Mouse (Mus musculus) intestine, embryonic 14.5 days (tissue): ENCODE results near the gene Pnpla6. TPM values are rescaled to one million over a fixed set of nuclear protein-coding genes. Genes with fewer than 3 reads are reported as not detected.

Experiments
- ATAC-seq: fragments of 200-750 bp; cut with Nextera tagmentation; replicated peaks from 2 replicates; pipeline ENCODE4 v1.8.0; 2017; ENCODE audit warnings: low read depth, moderate number of reproducible peaks, moderate TSS enrichment, moderate library complexity; ENCODE audit not compliant: low FRiP score, low TSS enrichment
- DNase-seq: peaks from one replicate; pipeline ENCODE4 v3.0.0-alpha.2; 2018; ENCODE audit warnings: low spot score
- H3K27ac ChIP-seq: fragments of 300-500 bp; sonication (generic); 2 replicates; pipeline ENCODE4 v1.5.1; 2014; ENCODE audit warnings: low read depth, mild to moderate bottlenecking, control low read depth
- H3K27me3 ChIP-seq: fragments of 300-500 bp; sonication (generic); replicated peaks from 2 replicates; pipeline ENCODE4 v1.6.1; 2014; ENCODE audit warnings: low read length, control low read depth; ENCODE audit not compliant: control insufficient read depth, insufficient read depth
- H3K36me3 ChIP-seq: fragments of 300-500 bp; sonication (generic); 2 replicates; pipeline ENCODE4 v1.6.1; 2014; ENCODE audit warnings: low read length, control low read depth; ENCODE audit not compliant: control insufficient read depth, insufficient read depth
- H3K4me1 ChIP-seq: fragments of 300-500 bp; sonication (generic); replicated peaks from 2 replicates; pipeline ENCODE4 v1.6.1; 2014; ENCODE audit warnings: low read length, control low read depth, mixed read lengths; ENCODE audit not compliant: control insufficient read depth, insufficient read depth
- H3K4me2 ChIP-seq: fragments of 300-500 bp; sonication (generic); 2 replicates; pipeline ENCODE4 v1.6.1; 2014; ENCODE audit warnings: low read length
- H3K4me3 ChIP-seq: fragments of 300-500 bp; sonication (generic); 2 replicates; pipeline ENCODE4 v1.5.1; 2014; ENCODE audit warnings: low read depth, low read length, control low read depth, mixed read lengths
- H3K9ac ChIP-seq: fragments of 300-500 bp; sonication (generic); 2 replicates; pipeline ENCODE4 v1.6.1; 2014; ENCODE audit warnings: mild to moderate bottlenecking, low read length
- H3K9me3 ChIP-seq: fragments of 300-500 bp; sonication (generic); 2 replicates; pipeline ENCODE4 v1.6.1; 2016; ENCODE audit warnings: low read length, control low read depth; ENCODE audit not compliant: control insufficient read depth
- WGBS: fragments of 180-500 bp; shearing (Covaris S2); extraction: QIAGEN DNeasy Blood & Tissue Kit; methylation state at CpG from one replicate; pipeline ENCODE4 v1.1.7; 2014; 5-methylcytosine and 5-hydroxymethylcytosine counted together
- polyA plus RNA-seq: library from polyadenylated mRNA; unstranded; fragments of >200 nt; fragmentation: Nextera tagmentation; extraction: Ambion mirVana; gene quantifications from 2 replicates; pipeline ENCODE4 v1.2.1, GENCODE M21; 2014

Pnpla6 gene
- polyA plus RNA-seq, 1 experiment from 2014 or later, result 26.7 TPM

GRCm38 (mm10) chr8:3546511-3546910 is 31.3 kb downstream of the Pnpla6 start:
- no peak for ATAC-seq

GRCm38 (mm10) chr8:3552240-3552639 is 37.1 kb downstream of the Pnpla6 start:
- Histone ChIP-seq H3K27me3 (no peaks in the 10 kb centered on the region), H3K4me1 (no peaks in the 10 kb centered on the region), H3K27ac (no peak overlapping the region), H3K9ac (no peak overlapping the region), H3K4me2 (no peak overlapping the region), H3K9me3 (no peaks in the 10 kb centered on the region), H3K4me3 (no peak overlapping the region), H3K36me3 (no peaks in the 10 kb centered on the region)
- no peak for DNase-seq
- WGBS, result 66% methylated on average over 1 of the region's 1 CpGs
- no peak for ATAC-seq

More at GRCm38 (mm10) chr8:3546511-3546910, 31.3 kb downstream of the Pnpla6 start:
- no peak overlapping the region for H3K4me2 ChIP-seq
- H3K9ac ChIP-seq, result no peak overlapping the region
- 0 out of 2 replicates have a peak, but pooled peaks cover 3% of the 10 kb centered on the region for H3K9me3 ChIP-seq
- H3K4me1 ChIP-seq, result no peaks in the 10 kb centered on the region
- peaks cover 20% of the 10 kb centered on the region for H3K36me3 ChIP-seq
- no peak for DNase-seq
- 92% methylated on average over 2 of the region's 2 CpGs for WGBS
- no peaks in the 10 kb centered on the region for H3K27me3 ChIP-seq
- H3K27ac ChIP-seq, result no peak overlapping the region
- H3K4me3 ChIP-seq, result no peak overlapping the region

- DNase-seq (peak; percentile 48), ATAC-seq (peak; percentile 85)
- Histone ChIP-seq H3K27me3 (no peaks in the 10 kb centered on the region), H3K9me3 (no peaks in the 10 kb centered on the region), H3K4me1 (no peaks in the 10 kb centered on the region), H3K4me3 (no peak overlapping the region), H3K4me2 (no peak overlapping the region), H3K27ac (no peak overlapping the region), H3K36me3 (no peaks in the 10 kb centered on the region), H3K9ac (no peak overlapping the region)
- WGBS, result 65% methylated on average over 4 of the region's 4 CpGs
Measured at GRCm38 (mm10) chr8:3556114-3556513, 40.9 kb downstream of the Pnpla6 start.

GRCm38 (mm10) chr8:3567641-3568371 is 52.6 kb downstream of the Pnpla6 start, which contains the start of gene C330021F23Rik:
C330021F23Rik (plus strand) TSS chr8:3567990.
- Histone ChIP-seq H3K27ac (0 out of 2 replicates have a peak within 1 kb of the TSS, but pooled peaks have one; percentile 2), H3K4me1 (peaks cover 8% of the 10 kb centered on the region; the same call in 1 of the 2 replicates), H3K9me3 (no peaks in the 10 kb centered on the region), H3K4me2 (peak within 1 kb of the TSS; percentile 39), H3K36me3 (no peaks in the 10 kb centered on the region), H3K4me3 (peak within 1 kb of the TSS; percentile 14), H3K27me3 (no peaks in the 10 kb centered on the region), H3K9ac (peak within 1 kb of the TSS; percentile 12; the same call in 1 of the 2 replicates)
- 4% methylated on average over 12 of the region's 12 CpGs for WGBS
- peak; percentile 61 for ATAC-seq
- peak; percentile 63 for DNase-seq

- H3K9ac ChIP-seq, result peak overlapping the region; percentile 12; the same call in 1 of the 2 replicates
- DNase-seq (peak; percentile 50), ATAC-seq (no peak; the same call in 1 of the 2 replicates)
- 0 out of 2 replicates have a peak overlapping the region, but pooled peaks have one; percentile 2 for H3K27ac ChIP-seq
- H3K36me3 ChIP-seq, result no peaks in the 10 kb centered on the region
- H3K4me1 ChIP-seq, result peaks cover 8% of the 10 kb centered on the region; the same call in 1 of the 2 replicates
- H3K4me3 ChIP-seq, result peak overlapping the region; percentile 14; the same call in 1 of the 2 replicates
- H3K9me3 ChIP-seq, result no peaks in the 10 kb centered on the region
- peak overlapping the region; percentile 39 for H3K4me2 ChIP-seq
- 9% methylated on average over 7 of the region's 7 CpGs for WGBS
- H3K27me3 ChIP-seq, result no peaks in the 10 kb centered on the region
Measured at GRCm38 (mm10) chr8:3568378-3568777, 53.2 kb downstream of the Pnpla6 start.

GRCm38 (mm10) chr8:3569784-3570183 is 54.6 kb downstream of the Pnpla6 start:
- 84% methylated on average over 5 of the region's 5 CpGs for WGBS

GRCm38 (mm10) chr8:3574546-3574945 is 59.4 kb downstream of the Pnpla6 start:
- H3K36me3 ChIP-seq, result no peaks in the 10 kb centered on the region
- no peaks in the 10 kb centered on the region for H3K9me3 ChIP-seq
- H3K27me3 ChIP-seq, result no peaks in the 10 kb centered on the region
- no peak overlapping the region for H3K9ac ChIP-seq
- no peak for DNase-seq
- H3K4me1 ChIP-seq, result no peaks in the 10 kb centered on the region
- WGBS, result 94% methylated on average over 3 of the region's 3 CpGs
- H3K4me2 ChIP-seq, result no peak overlapping the region
- no peak overlapping the region for H3K27ac ChIP-seq
- ATAC-seq, result no peak
- H3K4me3 ChIP-seq, result no peak overlapping the region

More at GRCm38 (mm10) chr8:3569784-3570183, 54.6 kb downstream of the Pnpla6 start:
- Histone ChIP-seq H3K4me2 (no peak overlapping the region), H3K9me3 (no peaks in the 10 kb centered on the region), H3K27me3 (no peaks in the 10 kb centered on the region), H3K4me1 (peaks cover 8% of the 10 kb centered on the region; the same call in 1 of the 2 replicates), H3K4me3 (no peak overlapping the region), H3K27ac (no peak overlapping the region), H3K9ac (no peak overlapping the region), H3K36me3 (no peaks in the 10 kb centered on the region)
- DNase-seq, result peak; percentile 21
- no peak for ATAC-seq

GRCm38 (mm10) chr8:3576211-3576960 is 61.2 kb downstream of the Pnpla6 start:
- no peak for DNase-seq
- H3K4me2 ChIP-seq, result no peak overlapping the region
- H3K27me3 ChIP-seq, result no peaks in the 10 kb centered on the region
- no peaks in the 10 kb centered on the region for H3K4me1 ChIP-seq
- no peak overlapping the region for H3K27ac ChIP-seq
- no peaks in the 10 kb centered on the region for H3K9me3 ChIP-seq
- no peaks in the 10 kb centered on the region for H3K36me3 ChIP-seq
- 68% methylated on average over 15 of the region's 15 CpGs for WGBS
- no peak for ATAC-seq
- H3K9ac ChIP-seq, result no peak overlapping the region
- H3K4me3 ChIP-seq, result no peak overlapping the region
